Mouse (Mus musculus) C2C12 (cell line): ENCODE results near the gene Cyp19a1. TPM values are rescaled to one million over a fixed set of nuclear protein-coding genes. Genes with fewer than 3 reads are reported as not detected.

Source experiments
- H3K27me3 ChIP-seq: one replicate; pipeline ENCODE4 v1.6.1; 2011; ENCODE audit not compliant: control insufficient read depth, insufficient read depth, insufficient read length
- H3K36me3 ChIP-seq: one replicate; pipeline ENCODE4 v1.6.1; 2011; ENCODE audit not compliant: control insufficient read depth, insufficient read depth
- H3K4me3 ChIP-seq: one replicate; pipeline ENCODE4 v1.5.1; 2011; ENCODE audit warnings: mild to moderate bottlenecking, control low read depth; ENCODE audit not compliant: poor library complexity, insufficient read depth, severe bottlenecking
- H3K79me2 ChIP-seq: one replicate; pipeline ENCODE4 v1.6.1; 2011; ENCODE audit not compliant: control insufficient read depth, insufficient read depth
- H3K79me3 ChIP-seq: one replicate; pipeline ENCODE4 v1.6.1; 2011; ENCODE audit warnings: low read depth, control low read depth
- H3ac ChIP-seq: one replicate; pipeline ENCODE3; 2011; ENCODE audit warnings: low read depth; ENCODE audit not compliant: control insufficient read depth, insufficient read length
- CEBPB ChIP-seq: IDR thresholded peaks from one replicate; pipeline ENCODE4 v1.6.1; 2011; ENCODE audit warnings: low read depth, mild to moderate bottlenecking, control low read depth, moderate library complexity
- CTCF ChIP-seq: IDR thresholded peaks from one replicate; pipeline ENCODE4 v1.5.1; 2011; ENCODE audit not compliant: control insufficient read depth, insufficient read depth, insufficient read length
- FOSL1 ChIP-seq: IDR thresholded peaks from one replicate; pipeline ENCODE4 v1.8.0; 2011; ENCODE audit warnings: mild to moderate bottlenecking, low read length; ENCODE audit not compliant: poor library complexity, insufficient read depth, severe bottlenecking
- MAX ChIP-seq: IDR thresholded peaks from one replicate; pipeline ENCODE4 v1.6.1; 2011; ENCODE audit warnings: mild to moderate bottlenecking, control low read depth
- MYOD1 ChIP-seq: IDR thresholded peaks from one replicate; pipeline ENCODE4 v1.6.1; 2011; ENCODE audit warnings: low read depth; ENCODE audit not compliant: control insufficient read depth, insufficient read length
- MYOG ChIP-seq: IDR thresholded peaks from one replicate; pipeline ENCODE4 v1.6.1; 2011; ENCODE audit not compliant: control insufficient read depth, insufficient read length; ENCODE audit errors: extremely low read depth
- USF1 ChIP-seq: IDR thresholded peaks from one replicate; pipeline ENCODE4 v1.6.1; 2011; ENCODE audit warnings: low read depth, mild to moderate bottlenecking, control low read depth, moderate library complexity
- polyA plus RNA-seq: library from polyadenylated mRNA; unstranded; fragments of >200 nt; fragmentation: generic; extraction: Trizol; gene quantifications from one replicate; pipeline ENCODE4 v1.2.1, GENCODE M21; 2012; ENCODE audit warnings: missing spikeins

Gene Cyp19a1
- polyA plus RNA-seq, 1 experiment, result not detected

GRCm38 (mm10) chr9:54269987-54270386 lies 2.1 kb upstream of the Cyp19a1 start:
- no peak overlapping the region for H3K4me3 ChIP-seq
- no peak overlapping the region for H3ac ChIP-seq
- no peaks in the 10 kb centered on the region for H3K79me2 ChIP-seq
- no peak for TF ChIP-seq MAX
- TF ChIP-seq MYOD1, result peak; percentile 76
- no peaks in the 10 kb centered on the region for H3K79me3 ChIP-seq
- H3K27me3 ChIP-seq, result no peaks in the 10 kb centered on the region
- no peaks in the 10 kb centered on the region for H3K36me3 ChIP-seq

GRCm38 (mm10) chr9:54264754-54265153 lies 3.2 kb downstream of the Cyp19a1 start:
- H3K27me3 ChIP-seq, result no peaks in the 10 kb centered on the region
- no peak overlapping the region for H3K4me3 ChIP-seq
- TF ChIP-seq USF1 (no peak), CTCF (no peak), MYOD1 (no peak), CEBPB (no peak), MAX (peak; percentile 30), MYOG (no peak), FOSL1 (peak; percentile 49)
- H3K79me3 ChIP-seq, result no peaks in the 10 kb centered on the region
- H3K79me2 ChIP-seq, result no peaks in the 10 kb centered on the region
- H3K36me3 ChIP-seq, result no peaks in the 10 kb centered on the region
- H3ac ChIP-seq, result no peak overlapping the region

GRCm38 (mm10) chr9:54244869-54245665 lies 22.8 kb downstream of the Cyp19a1 start:
- no peaks in the 10 kb centered on the region for H3K36me3 ChIP-seq
- H3K79me3 ChIP-seq, result no peaks in the 10 kb centered on the region
- TF ChIP-seq CEBPB (no peak), FOSL1 (no peak), USF1 (no peak), MYOG (no peak), MYOD1 (no peak), MAX (no peak), CTCF (no peak)
- no peaks in the 10 kb centered on the region for H3K27me3 ChIP-seq
- H3K4me3 ChIP-seq, result no peak overlapping the region
- H3ac ChIP-seq, result no peak overlapping the region
- H3K79me2 ChIP-seq, result no peaks in the 10 kb centered on the region

- Histone ChIP-seq H3K36me3 (no peaks in the 10 kb centered on the region), H3ac (no peak overlapping the region), H3K79me2 (no peaks in the 10 kb centered on the region), H3K79me3 (no peaks in the 10 kb centered on the region), H3K4me3 (no peak overlapping the region), H3K27me3 (no peaks in the 10 kb centered on the region)
- TF ChIP-seq USF1, result no peak
- TF ChIP-seq CEBPB, result no peak
- no peak for TF ChIP-seq MYOG
- TF ChIP-seq CTCF, result no peak
- TF ChIP-seq FOSL1, result no peak
- TF ChIP-seq MAX, result no peak
- no peak for TF ChIP-seq MYOD1
Measured at GRCm38 (mm10) chr9:54227580-54227979, 40.3 kb downstream of the Cyp19a1 start.

- Histone ChIP-seq H3K4me3 (no peak overlapping the region), H3K79me2 (no peaks in the 10 kb centered on the region), H3ac (no peak overlapping the region), H3K79me3 (no peaks in the 10 kb centered on the region), H3K27me3 (no peaks in the 10 kb centered on the region), H3K36me3 (no peaks in the 10 kb centered on the region)
- TF ChIP-seq MYOG (no peak), CTCF (no peak), MAX (no peak)
Measured at GRCm38 (mm10) chr9:54216511-54216910, 51.4 kb downstream of the Cyp19a1 start.

GRCm38 (mm10) chr9:54214881-54215280 lies 53.0 kb downstream of the Cyp19a1 start:
- no peak overlapping the region for H3ac ChIP-seq
- H3K4me3 ChIP-seq, result no peak overlapping the region
- H3K79me3 ChIP-seq, result no peaks in the 10 kb centered on the region
- no peaks in the 10 kb centered on the region for H3K36me3 ChIP-seq
- H3K27me3 ChIP-seq, result no peaks in the 10 kb centered on the region
- no peaks in the 10 kb centered on the region for H3K79me2 ChIP-seq
- TF ChIP-seq FOSL1, result no peak
- no peak for TF ChIP-seq MYOG
- TF ChIP-seq USF1, result no peak
- TF ChIP-seq MAX, result no peak
- no peak for TF ChIP-seq CEBPB
- no peak for TF ChIP-seq MYOD1
- TF ChIP-seq CTCF, result no peak
